Mouse (Mus musculus) lung, adult 2 months (tissue): ENCODE data around the gene Zfhx3.

ENCODE experiments used
- CTCF ChIP-seq: fragments of 200-500 bp; IDR thresholded peaks from 2 replicates; pipeline ENCODE4 v1.5.1; 2011; ENCODE audit warnings: mild to moderate bottlenecking, low read length, control low read depth; ENCODE audit not compliant: insufficient read depth
- POLR2A ChIP-seq: fragments of 200-500 bp; IDR thresholded peaks from 2 replicates; pipeline ENCODE4 v1.6.1; 2011; ENCODE audit warnings: low read depth, mild to moderate bottlenecking, control low read depth, low read length, borderline replicate concordance; ENCODE audit errors: extremely low read depth

- TF ChIP-seq CTCF (no peak), POLR2A (no peak)
Observed at GRCm38 (mm10) chr8:108474556-108474955, 532.1 kb downstream of the Zfhx3 start.
